Mouse (Mus musculus) monocyte, adult 5-6 weeks (primary cell): ENCODE measurements around the gene Hilpda. TPM values are rescaled to one million over a fixed set of nuclear protein-coding genes. Genes with fewer than 3 reads are reported as not detected.
A peak's percentile ranks its signal among the peaks of the same experiment; 100 is the strongest.

ENCODE experiments used
- ATAC-seq: fragments of 153-309, 156-312 bp; replicated peaks from 2 replicates; pipeline ENCODE4 v1.8.0; 2017; ENCODE audit warnings: mild to moderate bottlenecking; ENCODE audit not compliant: low TSS enrichment, insufficient number of reproducible peaks, severe bottlenecking, poor library complexity, low FRiP score
- total RNA-seq: library from RNA; stranded (forward); fragments of 200-1000, 200-491, 200-594 nt; gene quantifications from 3 replicates; pipeline ENCODE4 v1.2.3, GENCODE M21; 2017

Gene Hilpda
- 7.6 to 8.9 TPM (median 8.5 TPM) in 3 replicates for total RNA-seq

DNA sequence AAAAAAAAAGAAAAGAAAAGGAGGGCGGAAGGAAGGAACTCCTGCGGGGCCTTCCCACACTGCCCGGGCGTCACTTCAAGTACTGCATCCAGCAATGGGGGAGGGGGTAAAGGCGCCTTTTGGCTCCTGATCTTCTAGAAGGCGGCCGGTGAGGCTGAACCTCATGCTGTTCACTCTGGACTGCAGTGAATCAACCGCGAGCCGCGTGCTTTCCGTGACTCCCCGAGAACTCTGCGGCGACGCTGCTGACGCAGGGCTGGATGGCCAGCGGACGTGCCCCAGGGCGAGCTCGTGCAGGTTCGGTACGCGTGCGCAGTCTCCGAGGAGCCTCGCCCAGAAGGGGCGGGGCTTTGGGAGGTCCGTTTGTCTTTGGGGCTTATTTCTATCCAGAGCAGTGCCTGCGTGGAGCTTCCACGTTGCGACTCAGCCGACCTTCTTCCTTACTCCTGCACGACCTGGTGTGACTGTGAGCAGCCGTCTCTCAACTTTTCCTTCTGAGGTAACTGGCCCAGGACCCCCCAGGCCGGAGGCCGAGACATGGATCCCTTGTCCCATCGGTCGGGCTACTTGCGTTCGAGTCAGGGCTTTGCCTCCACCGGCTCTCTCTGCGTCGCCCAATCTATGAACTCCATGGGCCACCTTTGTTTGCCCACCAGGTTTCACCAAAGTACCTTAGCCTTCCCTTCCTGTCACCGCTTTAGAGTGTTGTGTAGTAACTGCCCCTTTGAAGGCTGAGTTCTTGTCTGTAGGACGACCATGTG lies at the start of gene Hilpda:
Hilpda (plus strand) TSS at position 177 of the 761 bp plus-strand sequence.
- peak; percentile 98 for ATAC-seq

- ATAC-seq = no peak
These were observed 42.9 kb upstream of the Hilpda start for GRCm38 (mm10) chr6:29229265-29229913.

DNA sequence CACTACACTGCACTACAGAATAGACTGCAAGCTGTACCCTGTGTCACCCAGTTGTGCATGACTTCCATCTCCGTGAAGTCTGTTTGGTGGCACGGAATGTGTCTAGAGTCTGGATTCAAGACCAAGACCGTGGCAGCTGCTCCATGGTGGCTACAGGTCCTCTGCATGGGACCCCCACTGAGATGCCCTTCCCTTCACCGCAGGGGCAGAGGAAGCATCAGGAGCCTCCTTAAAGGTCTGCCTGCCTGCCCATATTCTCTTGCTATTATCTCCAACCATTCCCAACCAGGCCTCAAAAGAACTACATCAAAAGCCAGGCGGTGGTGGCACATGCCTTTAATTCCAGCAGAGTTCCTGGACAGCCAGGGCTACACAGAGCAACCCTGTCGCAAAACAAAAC lies 41.9 kb upstream of the Hilpda start:
- ATAC-seq = no peak; the same call in 1 of the 2 replicates

DNA sequence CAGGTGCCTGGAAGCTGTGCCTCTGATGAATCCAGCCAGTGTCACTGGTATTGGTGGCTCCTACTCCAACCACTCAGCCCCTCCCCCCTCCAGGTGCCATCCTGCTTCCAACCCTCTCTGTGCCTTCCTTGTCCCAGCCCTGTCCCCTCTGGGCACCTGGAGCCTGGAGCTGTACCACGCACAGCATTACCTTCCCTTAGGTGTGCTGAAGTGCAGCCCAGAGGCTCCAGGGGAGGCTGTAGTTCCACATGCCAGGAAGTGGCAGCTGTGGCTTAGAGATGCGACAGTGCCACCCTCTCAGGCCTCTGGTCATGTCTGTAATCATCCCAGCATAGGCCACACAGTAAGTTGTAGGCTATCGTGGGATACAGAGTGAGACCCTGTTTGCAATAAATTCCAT lies 40.5 kb upstream of the Hilpda start:
- no peak; the same call in 1 of the 2 replicates for ATAC-seq

DNA sequence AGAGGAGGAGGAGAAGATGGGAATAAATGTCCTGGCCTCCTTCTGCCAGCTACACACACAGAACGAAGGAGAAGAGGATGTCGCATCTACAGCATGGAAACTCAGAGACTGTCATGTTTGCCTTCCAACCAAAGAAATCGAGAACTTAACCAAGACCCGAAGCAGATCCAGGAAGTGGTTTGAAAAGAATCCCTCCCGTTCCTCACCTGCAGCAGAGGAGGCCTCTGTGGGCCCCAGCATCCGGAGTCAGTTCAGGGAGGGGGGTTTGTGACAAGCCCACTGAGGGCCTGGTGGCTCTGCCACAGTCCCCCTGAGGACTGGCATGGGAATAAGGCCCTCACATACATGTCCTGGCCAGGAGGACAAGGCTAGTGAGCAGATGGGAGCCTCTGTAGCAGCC lies 40.0 kb upstream of the Hilpda start:
- no peak for ATAC-seq

DNA sequence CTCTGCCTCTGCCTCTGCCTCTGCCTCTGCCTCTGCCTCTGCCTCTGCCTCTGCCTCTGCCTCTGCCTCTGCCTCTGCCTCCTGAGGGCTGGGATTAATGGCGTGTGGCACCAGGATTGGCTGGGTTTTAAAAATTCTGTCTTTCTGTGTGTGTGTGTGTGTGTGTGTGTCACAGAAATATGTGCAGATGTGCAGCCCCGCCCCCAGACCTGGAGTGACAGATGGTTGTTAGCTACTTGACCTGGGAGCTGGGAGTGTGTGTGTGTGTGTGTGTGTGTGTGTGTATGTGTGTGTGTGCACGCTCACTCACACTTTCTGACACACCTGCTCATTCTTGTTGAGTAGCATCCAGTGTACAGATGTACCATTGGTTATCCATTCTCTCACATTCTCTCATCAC lies 38.6 kb upstream of the Hilpda start:
- no peak for ATAC-seq

GRCm38 (mm10) chr6:29234272-29234671 lies 38.0 kb upstream of the Hilpda start:
- no peak for ATAC-seq

- ATAC-seq = peak; percentile 65; the same call in 1 of the 2 replicates
These were observed 31.5 kb upstream of the Hilpda start for GRCm38 (mm10) chr6:29240806-29241205.

- ATAC-seq = no peak
These were observed 30.6 kb upstream of the Hilpda start for GRCm38 (mm10) chr6:29241697-29242096.

GRCm38 (mm10) chr6:29242265-29242664 lies 30.0 kb upstream of the Hilpda start:
- no peak for ATAC-seq

GRCm38 (mm10) chr6:29245272-29246120 lies 26.8 kb upstream of the Hilpda start:
- ATAC-seq = peak; percentile 57

GRCm38 (mm10) chr6:29246183-29246582 lies 26.1 kb upstream of the Hilpda start:
- no peak for ATAC-seq

GRCm38 (mm10) chr6:29246585-29246984 lies 25.7 kb upstream of the Hilpda start:
- 0 out of 2 replicates have a peak, but pooled peaks have one; percentile 20 for ATAC-seq

DNA sequence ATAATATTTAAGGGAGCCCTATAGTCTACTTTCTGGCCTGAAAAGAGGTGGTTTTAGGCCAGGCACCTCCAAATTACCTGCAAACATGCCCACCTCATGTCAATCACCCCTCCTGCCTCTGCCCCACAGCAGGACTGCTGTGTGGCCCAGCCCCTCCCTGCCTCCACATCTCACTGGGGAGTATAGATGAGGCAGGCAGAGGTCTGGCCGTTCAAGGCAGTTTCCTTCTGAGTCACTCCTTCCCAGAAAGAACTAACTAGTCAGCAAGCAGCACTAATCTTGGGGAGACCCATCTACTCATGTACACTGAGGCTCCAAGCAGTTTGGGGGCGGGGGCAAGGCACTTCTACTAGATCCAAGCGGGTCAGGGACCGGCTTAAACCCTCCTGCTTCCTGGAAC lies 25.2 kb upstream of the Hilpda start:
- no peak for ATAC-seq

DNA sequence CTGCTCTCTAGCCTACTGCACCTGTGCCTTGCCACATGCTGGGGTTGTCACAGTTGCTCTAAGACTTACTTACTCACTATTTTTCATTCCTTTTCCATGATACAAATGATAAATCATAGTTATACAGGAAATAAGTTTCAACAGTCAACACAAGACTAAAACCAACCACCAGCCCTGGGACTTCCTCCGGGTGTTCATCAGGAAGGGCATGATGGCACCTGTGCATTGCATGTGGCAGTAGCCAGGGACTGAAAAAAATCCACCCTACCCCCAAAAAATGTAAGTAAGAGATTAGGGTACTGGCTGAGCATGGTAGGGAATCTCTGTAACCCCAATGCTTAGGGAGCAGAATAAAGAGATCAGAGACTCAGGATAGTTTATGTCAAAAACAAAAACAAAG lies 12.9 kb upstream of the Hilpda start:
- ATAC-seq = no peak

DNA sequence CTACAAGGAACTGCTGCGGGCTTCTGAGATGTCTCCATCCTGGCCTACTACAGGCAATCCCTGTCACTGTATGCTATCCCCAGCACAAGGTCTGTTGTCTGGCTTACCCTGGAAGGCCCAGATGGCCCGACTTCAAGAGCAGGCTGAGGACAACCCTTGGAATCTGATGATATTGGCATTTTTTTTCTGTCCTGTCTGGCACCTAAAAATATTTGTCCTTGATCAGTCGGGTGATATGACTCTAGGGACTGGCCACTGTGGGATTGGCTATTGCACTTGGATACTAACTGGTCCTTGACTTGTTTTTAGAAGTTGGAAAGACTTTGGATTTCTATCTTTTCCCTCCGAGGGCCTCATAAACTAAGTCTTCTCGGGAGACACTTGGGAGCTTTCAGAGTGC lies 10.5 kb upstream of the Hilpda start:
- ATAC-seq = no peak

DNA sequence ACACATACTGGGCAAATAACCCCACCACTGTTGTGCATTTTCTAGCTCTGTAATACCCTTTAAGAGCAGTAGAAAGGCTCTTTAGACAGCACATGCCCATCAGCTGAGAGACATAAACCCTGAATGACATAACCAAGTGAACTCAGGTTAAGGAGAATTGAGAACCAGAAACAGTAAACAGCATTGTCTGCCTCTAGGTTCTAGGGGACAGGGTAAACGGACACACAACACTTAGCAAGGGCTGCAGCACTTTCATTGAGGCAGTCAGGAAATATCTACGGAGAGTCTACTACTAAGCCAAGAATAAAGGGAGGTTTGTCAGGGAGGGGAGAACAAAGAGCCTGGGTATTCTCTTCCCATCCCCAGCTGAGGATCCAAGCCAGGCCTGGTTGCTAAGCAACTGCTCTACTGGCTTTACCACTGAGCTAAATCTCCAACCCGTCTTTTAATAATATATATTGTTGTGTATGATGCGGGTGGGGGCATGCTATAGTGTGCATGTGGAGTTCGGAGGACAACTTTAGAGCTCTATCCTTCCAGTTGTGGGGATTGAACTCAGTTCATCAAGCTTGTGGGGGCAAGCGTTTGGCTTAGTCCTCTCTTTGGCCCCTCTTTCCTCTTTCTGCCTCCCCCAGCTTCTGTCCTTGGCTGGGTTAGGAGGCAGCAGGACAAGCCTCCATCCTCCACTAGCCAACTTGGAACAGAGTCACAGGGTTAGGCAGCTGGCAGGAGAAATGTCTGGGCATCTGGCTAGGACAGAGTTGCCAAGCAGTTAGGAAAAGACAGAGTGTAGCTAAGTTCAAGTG lies 8.4 kb upstream of the Hilpda start:
- no peak for ATAC-seq

- ATAC-seq = no peak
These were observed 7.9 kb upstream of the Hilpda start for GRCm38 (mm10) chr6:29264456-29264781.

GRCm38 (mm10) chr6:29266936-29267335 lies 5.4 kb upstream of the Hilpda start:
- ATAC-seq = no peak
